Mouse (Mus musculus) layer of hippocampus, adult 11-12 months (tissue): ENCODE measurements at regions not wholly inside any gene's neighbourhood (a gene's known extent, or its start where the extent isn't known, plus 50 kb on each side); places are given as distances from the start of the nearest gene placed in this dataset.

Experiments
- DNase-seq: peaks from one replicate; pipeline ENCODE4 v3.0.0; 2022; ENCODE audit warnings: low spot score

DNA sequence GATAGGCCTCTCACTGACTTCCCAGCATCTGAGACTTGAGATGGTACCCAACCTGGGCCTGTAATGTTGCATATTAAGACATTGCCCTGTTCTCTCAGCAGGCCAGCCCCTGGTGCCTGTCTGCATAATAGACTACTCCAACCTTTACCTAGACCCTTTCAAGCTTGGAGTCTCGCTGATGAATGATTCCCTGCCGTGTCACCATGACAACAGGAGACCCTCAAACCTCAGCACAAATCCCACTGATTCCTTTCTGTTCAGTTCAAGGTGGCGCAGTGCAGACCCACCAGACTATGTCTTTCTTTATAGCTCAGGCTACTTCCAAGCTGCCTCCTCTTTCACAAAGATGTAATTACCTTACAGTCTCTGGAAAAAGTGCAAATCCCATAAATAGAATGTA is 172.0 kb downstream of the Dcdc2c start:
- DNase-seq: no peak

DNA sequence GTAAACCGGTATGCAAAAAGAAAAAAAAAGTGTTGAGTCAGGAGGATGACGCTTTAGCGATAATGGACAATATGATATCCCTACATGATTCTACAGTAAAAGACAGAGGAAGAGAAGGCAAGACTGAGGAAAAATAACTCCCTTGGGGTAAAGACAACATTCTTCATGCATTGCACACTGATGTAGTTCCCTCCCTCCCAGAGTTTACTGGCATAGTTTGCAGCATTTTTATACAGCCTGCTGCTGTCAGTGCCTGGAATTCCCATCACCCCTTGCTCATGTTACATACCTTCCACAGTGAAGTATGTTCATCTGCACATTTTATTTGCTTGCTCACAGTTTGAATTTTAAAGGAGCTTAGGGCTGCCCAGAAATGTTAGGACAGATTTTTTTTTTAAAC is 174.2 kb downstream of the Dcdc2c start:
- DNase-seq: no peak

DNA sequence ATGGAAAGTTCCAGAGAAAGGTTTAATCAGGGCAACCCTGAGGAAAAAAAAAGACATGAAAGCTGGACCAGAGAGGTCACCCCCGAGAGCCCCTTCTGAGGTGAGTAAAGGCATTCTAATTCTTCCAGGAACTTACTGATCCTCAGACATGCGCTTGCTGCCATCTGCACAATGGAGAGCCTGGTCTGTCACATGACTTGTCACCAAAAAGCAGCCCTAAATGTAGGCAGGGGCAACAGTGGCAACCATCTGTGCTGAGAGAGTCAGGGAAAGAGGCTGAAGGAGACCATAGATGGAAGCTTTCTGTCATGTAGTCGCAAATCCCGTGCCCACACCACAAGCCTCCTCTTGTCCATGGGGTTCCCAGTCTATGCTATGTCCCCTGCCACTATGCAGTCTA is 174.8 kb downstream of the Dcdc2c start:
- no peak for DNase-seq

- no peak for DNase-seq
These were observed 175.4 kb downstream of the Dcdc2c start for GRCm38 (mm10) chr12:28376770-28377169.

- DNase-seq: no peak
These were observed 186.9 kb downstream of the Dcdc2c start for GRCm38 (mm10) chr12:28365304-28365703.

DNA sequence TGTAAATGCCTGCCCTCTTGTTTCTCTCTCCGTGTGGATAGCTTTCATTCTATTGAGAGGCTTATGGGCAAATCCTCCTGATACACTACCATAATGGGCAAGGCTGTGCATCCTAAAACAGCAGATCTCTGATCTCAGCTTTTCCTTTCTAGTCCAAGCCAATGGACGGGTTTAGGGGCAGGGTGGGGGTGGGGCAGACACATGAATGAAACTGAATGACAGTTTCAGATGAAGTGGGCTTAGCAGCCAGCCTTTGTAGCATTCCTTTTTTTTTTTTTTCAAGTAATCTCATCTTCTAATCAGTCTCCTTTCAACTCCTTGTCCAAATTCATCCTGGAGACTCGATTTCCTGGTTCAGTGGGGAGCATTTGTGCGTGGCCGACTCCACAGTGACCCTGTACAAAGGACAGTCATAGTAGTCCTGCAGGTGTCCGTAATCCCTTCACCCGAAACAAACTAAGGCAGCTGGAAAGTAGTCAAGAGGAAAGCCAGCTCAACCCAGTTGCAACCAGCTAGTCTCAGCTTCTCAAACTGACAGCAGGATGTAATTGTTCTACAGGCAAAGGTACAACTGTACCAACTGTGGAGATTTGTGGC is 193.4 kb downstream of the Dcdc2c start:
- DNase-seq: no peak

- no peak for DNase-seq
These were observed 194.4 kb downstream of the Dcdc2c start for GRCm38 (mm10) chr12:28357764-28358163.

DNA sequence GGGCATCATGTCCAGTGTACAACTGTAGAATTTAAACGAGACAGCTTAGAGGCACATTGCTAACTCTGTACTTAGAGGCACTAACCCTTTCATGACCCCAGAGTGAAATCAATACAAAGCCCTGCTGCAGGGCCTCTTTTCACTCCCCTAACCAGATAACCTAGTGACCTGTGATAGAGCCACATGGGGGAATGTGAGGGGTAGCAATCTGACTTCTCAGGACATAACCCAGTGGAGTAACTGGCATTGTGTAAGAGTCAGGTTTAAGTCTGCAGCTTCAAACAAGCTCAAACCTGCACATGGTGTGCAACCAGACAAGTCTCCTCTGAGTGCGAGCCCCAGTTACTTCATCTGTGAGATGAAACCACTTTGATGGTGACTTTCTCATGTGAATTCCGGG is 199.1 kb downstream of the Dcdc2c start:
- DNase-seq: no peak

GRCm38 (mm10) chr12:28352571-28352970 is 199.6 kb downstream of the Dcdc2c start:
- no peak for DNase-seq

GRCm38 (mm10) chr12:28342735-28343134 is 209.5 kb downstream of the Dcdc2c start:
- no peak for DNase-seq

- no peak for DNase-seq
These were observed 219.6 kb downstream of the Dcdc2c start for GRCm38 (mm10) chr12:28332591-28332990.

- peak; percentile 6 for DNase-seq
These were observed 220.4 kb downstream of the Dcdc2c start for GRCm38 (mm10) chr12:28331843-28332242.

GRCm38 (mm10) chr12:28323659-28324058 is 228.5 kb downstream of the Dcdc2c start:
- DNase-seq: no peak

DNA sequence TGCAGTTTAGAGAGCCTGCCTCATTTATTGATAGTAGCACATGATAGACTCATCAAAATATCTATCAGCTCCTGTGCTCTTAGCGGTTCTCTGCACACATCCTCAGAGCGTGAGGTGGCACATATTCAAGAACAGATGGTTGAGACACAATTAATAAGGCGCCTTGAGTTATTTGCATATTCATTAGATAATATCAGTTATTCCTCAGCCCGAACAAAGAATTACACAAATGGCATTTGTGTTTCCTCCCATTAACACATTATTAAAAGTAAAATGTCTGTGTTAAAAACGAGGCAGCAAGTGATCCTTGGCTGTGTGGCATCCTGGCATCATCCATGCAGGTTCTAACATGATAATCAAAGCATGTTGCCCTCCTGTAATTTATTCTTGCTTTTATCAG is 243.0 kb downstream of the Dcdc2c start:
- DNase-seq: no peak

DNA sequence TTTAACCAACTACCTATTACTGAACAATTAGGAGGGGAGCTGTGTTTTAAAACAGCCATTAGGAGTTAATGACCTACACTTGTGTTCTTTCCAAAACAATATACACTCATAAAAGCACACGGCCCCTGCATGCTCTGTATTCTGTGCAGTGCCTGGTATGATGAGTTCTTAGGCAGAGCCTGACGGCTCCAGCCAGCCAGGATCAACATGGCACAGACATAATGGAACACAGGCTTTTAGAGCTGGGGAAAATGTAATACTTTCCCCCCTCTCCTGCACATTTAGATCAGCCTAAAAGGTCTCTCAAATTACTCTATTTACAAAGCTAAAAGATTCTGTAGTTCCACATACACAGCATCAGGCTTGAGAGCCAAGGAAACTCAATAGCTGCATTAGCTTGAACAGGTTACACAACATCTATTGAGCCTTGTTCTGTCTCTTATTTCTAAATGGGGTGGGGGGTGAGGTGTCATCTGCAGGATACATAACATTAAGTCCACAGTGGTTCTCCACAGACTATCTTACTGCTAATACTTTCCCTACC is 250.1 kb downstream of the Dcdc2c start:
- DNase-seq: no peak

DNA sequence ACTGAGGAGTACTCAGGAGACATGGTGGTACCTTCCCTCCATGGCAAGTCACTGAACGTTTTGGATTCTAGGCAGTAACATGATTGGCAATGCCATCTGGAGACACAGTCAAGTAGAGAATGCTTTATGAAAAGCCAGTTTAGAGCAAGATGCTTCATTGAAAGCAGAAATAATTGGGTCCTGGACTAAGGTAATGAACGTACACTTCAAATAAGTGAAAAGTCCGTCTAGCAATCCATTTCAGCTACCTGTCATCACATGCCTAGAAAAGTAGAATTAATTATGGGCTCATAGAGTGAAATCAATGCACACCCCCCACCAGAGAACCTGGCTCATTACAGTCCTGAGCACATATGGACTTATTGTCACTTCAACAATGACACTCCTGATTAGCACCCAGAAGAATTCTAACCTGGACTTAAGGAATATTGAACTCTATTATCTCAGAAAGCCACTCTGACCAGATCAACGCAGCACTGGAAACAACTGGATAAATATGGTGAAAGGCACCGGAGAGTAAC is 263.8 kb downstream of the Dcdc2c start:
- no peak for DNase-seq

- no peak for DNase-seq
These were observed 296.7 kb downstream of the Dcdc2c start for GRCm38 (mm10) chr12:28255524-28255923.

DNA sequence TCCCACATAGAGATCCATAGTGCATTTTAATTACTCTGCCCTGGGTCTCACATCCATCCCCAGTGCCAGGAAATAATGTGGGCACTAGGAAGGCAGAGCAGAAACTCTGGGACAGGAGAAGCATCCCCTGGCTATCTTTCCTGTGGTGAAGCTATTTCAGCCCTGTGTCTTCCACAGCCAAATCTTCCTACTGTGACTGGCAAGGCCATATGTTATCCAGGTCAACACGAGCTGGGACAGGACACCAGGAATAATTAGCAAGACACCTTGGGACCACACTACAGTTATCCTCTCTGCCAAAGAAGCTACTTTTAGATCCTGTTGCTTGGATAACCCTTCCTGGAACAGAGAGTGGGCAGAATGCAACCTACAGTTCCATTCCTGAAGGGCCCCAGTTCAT is 301.7 kb downstream of the Dcdc2c start:
- no peak for DNase-seq

- DNase-seq: peak; percentile 63
These were observed 303.4 kb downstream of the Dcdc2c start for GRCm38 (mm10) chr12:28248749-28249148.

DNA sequence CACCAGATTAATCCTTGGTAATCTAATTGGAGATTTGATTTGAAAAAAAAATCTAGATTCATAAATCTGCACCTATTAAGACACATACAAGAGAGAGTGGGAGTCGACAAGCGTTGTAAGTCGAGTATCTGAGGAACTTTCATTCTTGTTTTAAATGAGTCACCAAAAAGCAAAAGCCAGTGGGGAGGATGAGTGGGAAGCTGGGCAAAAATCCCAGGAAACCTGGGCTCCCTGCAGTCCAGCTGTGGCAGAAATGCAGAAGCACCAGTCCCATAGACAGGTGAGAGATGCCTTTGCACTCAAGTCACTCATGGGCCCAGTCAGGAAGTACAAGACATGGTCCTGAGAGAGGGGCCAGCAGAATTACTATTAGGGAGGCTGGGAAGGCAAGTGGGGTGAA is 303.9 kb downstream of the Dcdc2c start:
- no peak for DNase-seq

- DNase-seq: peak; percentile 42
These were observed 314.2 kb downstream of the Dcdc2c start for GRCm38 (mm10) chr12:28238016-28238415.

DNA sequence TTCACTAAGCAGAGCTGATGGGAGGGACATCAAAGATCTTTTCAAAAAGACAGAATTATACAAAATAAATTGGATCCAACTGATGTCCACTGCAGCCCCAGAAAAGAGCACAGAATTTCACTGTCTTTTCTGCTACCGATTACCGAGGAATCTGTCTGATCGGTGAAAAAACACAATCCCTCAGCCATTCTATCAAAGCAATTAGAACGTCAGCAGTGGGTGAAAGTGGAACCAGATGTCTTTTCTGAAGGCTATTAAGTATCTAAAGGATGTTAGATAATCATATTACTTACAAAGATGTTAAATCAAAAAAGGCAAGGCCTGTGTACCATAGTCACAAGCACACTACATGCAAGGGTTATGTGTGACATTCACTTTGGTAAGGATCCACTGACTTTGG is 315.2 kb downstream of the Dcdc2c start:
- DNase-seq: no peak

- no peak for DNase-seq
These were observed 349.4 kb downstream of the Dcdc2c start for GRCm38 (mm10) chr12:28202847-28203246.

- no peak for DNase-seq
These were observed 365.5 kb downstream of the Dcdc2c start for GRCm38 (mm10) chr12:28186695-28187094.
